Mouse (Mus musculus) liver, adult (tissue): ENCODE results near the gene Rab3ip.

Experiments
- GATA4 ChIP-seq: IDR thresholded peaks from 2 replicates; pipeline ENCODE4 v1.6.1; 2014; ENCODE audit warnings: mild to moderate bottlenecking, low read length; ENCODE audit not compliant: insufficient replicate concordance

Gene Rab3ip

DNA sequence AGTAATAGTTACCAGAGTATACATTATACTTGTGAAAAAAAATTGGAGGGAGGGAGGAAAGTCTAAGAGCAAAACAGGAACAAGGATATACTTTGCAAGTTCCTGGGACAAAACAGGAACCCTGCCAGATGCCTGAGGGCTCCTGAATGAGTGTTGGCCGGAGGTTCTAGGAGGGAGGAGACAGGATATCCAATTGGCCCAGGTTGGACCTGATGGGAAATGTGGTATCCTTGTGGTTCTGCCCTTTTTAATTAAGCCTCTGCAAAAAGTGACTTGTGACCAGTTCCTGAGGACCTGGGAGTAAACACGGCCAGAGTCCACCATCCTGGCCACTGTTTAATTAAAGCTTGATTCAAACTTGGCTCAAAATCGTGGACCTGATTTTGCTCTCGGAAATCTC lies 18.2 kb upstream of the Rab3ip start:
- no peak for TF ChIP-seq GATA4

DNA sequence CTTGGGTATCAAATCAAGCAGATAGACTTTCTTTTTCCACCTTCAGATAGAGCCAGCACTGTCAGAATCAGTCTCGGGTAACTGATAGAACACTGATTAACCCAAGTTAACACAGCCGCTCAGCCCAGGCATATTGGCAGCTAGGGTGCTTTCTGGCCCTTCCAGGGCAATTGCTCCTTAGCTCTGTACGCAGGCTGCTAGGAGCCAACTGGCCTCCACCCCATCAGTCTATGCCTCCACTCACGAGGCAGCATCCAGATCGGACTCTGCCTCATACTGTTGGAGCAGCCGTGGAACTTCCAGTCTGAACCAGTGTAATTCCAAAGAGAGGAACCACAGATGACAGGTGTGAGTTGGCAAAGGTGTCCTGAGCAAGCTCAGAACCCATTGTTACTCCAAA lies 15.5 kb upstream of the Rab3ip start:
- TF ChIP-seq GATA4 = no peak

DNA sequence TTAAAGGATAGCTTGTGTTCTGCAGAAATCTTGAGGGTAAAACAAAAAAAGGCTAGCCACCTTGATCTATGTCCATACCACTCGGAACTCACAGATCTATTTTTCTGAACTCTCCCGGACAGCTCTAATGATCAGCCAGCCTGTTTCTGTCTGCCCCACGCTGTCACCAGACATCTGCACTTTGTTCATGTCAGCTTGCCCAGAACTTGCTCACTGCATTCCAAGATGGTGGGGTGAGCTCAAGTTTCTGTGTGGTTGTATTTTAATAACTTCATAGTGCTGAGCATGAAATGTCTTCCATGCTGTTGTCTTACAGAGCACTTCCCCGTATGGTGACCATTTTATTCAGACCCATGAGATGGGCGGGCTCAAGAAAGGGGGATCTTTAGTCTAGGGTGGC lies 14.7 kb upstream of the Rab3ip start:
- no peak for TF ChIP-seq GATA4

DNA sequence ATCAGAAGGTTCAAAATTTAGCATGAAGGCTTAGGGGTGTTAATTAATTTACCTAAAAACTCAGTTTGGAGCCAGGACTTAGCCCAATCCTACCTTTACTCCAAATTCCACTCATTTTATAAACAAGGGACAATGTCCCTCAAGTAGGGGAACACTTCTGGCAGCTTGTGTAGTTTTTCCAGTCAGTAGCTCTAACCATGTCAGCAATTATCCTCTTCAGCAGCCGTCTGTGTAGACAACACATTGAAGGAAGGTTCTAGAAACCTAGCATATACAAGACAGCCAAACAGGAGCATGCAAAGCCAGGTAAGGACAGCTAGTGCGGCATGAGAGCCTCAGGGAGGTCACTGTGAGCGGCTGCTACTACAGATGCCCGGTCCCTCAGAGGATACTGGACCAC lies 14.0 kb upstream of the Rab3ip start:
- TF ChIP-seq GATA4 = no peak

DNA sequence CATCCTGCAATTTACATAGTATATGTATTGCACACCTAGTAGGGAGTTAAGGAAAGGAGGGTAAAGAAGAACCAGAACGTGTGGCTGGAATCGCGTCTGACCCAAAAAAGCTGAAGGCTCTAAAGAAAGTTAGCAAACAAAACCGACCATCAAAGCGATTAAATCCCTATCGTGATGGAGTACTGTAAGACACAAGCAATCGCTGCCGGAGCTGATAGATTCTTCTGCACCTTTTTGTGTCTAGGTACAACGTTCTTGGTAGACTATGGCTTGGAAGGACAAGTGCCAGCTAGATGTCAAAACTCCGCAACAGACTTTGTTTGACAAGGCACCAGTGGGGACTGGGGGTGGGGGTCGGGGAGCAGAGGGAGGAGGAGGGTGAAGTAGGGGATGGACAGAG lies 13.5 kb upstream of the Rab3ip start:
- TF ChIP-seq GATA4 = no peak

DNA sequence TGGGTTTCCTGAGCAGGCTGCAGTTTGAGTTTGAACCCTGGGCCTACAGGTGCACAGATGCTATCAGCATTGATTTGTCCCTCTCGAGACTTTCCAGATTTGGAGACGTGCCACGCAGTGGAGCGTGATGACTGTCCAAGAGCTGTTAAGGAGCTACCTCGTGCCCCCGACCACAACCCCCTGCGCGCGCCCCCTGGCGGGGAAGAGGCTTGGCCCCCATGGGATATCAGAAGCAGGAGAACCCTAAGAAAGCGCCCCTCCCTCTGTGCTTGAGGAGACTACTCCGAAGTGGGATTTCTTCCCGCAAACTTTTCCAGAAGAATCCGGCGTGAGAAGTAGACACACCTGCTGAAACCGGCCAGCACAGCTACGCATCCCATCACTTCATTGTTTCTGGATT lies 12.2 kb upstream of the Rab3ip start:
- TF ChIP-seq GATA4 = no peak

DNA sequence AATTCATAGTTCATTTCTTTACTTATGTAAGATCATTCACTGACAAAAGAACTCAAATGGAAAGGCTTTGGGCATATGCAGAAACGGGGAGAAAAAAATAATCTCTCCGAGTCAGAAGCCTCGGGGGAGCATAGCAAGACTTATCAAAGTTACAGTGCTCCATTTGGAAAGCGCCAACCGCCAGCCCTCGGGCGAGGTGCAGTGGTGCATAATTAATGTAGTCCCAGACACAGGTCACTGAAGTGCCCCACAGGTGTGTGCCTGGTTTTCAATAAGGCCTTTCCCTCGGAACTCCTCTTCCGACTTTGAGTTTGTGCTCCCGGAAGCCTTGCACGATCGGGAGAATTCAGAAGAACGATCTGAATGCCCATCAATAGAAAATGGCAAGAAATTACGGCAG lies 11.6 kb upstream of the Rab3ip start:
- no peak for TF ChIP-seq GATA4

DNA sequence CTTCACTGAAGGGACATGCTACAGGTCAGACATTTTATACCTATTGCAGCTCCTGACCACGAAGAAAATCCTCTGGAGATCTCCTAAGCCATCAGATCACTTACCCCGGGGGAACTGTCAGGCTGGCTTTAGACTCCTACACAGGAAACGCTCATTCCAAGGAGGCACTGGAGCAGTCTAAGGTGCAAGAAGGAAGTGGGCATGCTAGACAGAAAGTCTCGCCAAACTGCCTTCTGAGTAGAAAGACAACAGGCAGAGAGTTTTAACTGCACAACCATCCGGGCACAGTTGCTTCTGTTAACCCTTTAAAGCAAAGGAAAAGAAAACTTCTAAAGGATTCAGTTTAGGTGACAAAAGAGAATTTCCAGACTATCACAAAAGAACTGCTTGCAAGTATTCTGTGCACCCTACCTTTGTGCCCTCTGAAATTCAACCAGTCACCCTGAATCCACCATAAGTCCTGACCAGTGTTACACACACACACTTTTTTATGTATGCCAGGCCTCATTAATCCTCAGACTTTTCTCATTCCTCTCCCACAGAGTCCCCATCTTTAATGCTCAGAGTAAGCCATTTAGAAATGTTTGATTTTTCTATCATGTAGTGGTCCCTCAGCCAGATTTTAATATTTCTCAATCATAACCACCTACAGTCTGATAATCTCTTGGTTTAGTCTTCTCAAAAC lies 7.4 kb upstream of the Rab3ip start:
- TF ChIP-seq GATA4 = no peak

DNA sequence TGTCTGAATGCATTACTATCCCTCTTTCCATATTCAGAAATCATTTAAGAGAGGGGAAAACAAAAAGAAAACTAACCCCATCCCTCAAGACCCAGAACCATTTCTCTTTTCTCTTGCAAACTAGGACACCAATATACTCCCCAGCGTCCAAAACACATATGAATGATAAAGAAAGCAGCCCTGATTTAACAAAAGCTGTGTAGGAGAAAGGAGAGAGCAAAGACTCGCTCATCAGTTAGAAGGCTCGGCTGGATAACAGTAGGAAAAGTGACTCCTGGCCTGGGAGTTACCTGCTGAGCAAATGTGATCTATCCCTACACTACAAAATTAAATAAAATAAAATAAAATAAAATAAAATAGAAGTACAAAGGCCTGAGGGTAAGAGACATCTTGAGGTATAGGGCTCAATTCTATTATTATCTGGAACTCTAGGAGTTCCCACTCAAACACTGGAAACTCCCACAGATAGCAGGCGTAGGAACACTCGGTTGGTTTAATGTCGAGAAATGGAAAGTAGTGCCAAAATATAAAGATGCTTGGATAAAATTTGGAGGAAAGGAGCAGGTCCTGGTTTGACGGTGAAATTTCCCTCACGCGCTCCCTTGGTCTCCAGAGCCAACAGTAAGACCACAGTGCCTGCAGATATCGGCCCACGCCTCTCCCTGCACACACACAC lies 6.1 kb upstream of the Rab3ip start:
- TF ChIP-seq GATA4 = no peak

DNA sequence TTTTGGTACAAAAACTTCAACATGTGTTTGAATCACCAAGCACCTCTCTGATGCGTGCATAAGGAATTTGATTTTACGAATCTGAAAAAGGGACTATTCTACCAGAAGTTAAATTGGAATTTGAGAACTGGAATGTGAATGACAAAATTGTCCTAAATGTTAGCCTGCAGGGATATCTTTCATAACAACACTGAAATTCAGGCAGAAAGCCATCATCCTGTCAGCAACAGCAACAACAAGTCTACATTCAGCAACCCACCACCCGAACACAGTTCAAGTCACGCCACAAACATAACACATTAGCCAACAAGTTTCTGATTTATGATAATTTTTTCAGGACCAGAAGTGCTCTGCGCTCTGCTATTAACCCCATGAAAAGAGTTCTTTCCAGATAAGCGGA lies 4.6 kb upstream of the Rab3ip start:
- no peak for TF ChIP-seq GATA4

DNA sequence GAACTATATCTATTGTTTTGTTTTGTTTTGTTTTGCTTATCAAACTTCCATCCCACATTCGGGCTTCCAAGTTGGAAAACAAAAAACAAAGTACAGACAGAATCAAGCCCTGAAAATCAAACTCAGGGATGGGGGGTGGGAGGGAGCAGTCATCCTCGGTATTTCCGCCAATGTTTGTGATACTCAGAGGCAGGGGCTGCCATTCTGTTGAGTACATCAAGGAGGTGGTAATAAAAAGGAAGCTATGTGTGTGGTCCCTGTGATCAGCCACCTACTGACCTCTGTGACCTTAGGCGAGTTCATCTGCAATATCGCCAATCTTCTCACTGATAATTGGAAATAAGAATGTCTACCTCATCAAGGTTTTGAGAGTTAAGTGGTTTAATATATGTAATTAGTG lies 317 bp upstream of the Rab3ip start:
- no peak for TF ChIP-seq GATA4

DNA sequence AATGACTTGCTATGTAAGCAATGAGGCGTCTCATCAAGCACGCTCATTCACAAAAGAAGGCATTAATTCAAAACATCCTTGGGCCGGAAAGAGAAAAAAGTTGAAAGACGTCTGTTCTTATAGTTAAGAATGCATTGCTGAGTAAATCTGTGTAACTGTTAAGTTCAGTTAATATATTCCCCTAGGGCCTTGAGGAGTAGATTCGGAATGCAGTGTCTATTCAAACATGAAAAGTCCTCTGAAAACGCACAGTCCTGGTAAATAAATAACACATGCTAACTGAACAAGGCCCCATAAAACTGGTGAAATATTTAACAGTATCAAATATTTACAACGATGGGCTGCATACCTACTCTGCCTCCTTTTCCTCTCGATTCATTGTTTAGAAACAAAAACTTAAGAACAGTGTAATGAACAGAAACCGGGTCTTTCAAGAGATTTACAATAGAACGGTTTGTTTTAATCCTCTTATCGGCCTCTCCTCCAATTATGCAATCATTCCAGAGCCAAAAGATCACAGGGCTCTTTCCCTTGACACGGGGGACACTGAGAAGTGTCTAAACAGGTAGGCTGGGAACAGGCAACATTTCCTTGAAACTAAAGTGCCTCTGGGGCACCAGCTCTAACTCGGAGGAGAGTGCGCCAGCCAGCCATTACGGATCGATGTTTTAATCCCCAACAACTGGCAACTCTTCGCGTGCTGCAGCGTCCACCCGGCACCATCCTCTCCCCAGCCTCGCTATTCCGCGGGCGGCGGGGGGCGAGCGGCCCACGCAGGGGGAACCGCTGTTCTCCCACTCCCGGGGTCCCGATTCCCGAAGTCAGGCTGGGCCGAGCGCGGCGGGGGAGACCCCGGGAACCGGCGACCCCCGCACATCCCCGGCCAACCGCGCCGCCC lies 1.2 kb downstream of the Rab3ip start:
- TF ChIP-seq GATA4 = no peak

DNA sequence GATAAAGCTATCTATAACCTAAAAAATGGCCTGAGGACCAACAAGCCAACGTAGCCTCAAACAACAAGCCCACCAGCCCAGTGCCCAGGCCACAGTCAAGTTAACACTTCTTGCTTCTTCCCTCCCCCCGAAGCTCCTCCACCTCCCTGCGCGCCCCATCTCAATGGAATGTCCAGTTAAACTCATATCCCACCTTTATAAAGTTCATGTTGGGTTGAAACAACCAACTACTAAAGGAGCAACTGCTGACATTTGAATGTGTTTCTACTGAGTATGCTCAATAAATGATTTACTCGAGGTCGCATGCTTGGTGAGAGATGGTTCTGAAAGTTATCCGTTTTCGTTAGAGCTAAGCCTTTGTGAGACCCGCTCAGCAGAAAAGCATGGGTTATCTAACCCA lies 2.2 kb downstream of the Rab3ip start:
- TF ChIP-seq GATA4 = no peak

DNA sequence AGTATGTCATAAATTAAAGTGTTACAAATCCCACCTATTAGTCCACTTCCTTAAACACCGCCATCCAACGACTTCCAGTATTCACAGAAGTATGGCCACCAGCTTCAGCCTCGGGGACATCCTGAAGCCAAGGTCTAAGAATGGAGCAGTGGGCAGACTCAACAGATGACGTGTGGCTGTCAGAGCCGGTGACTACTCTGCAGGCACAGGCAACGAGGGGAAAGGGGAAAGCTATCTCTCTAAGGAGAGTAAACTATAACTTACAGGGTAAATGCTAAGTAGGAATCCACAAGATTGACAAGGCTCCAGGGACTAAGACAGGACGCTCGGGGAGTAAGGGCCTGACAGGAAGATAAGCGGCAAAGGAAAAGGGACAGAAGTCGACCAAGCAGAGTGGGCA lies 5.6 kb downstream of the Rab3ip start:
- TF ChIP-seq GATA4 = no peak

DNA sequence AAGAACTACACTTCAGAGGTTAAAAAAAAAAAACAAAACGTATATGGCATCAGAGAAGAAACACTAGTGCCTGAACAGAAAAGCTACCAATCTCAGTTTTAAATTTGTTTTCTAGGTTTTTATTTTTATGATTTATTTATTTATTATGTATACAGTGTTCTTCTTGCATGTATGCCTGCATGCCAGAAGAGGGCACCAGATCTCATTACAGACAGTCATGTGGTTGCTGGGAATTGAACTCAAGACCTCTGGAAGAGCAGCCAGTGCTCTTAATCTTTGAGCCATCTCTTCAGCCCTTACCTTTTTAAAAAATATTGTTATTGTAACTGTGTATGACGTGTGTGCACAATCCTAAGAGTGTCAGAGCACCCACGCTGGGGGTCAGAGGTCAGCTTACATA lies 6.4 kb downstream of the Rab3ip start:
- no peak for TF ChIP-seq GATA4

DNA sequence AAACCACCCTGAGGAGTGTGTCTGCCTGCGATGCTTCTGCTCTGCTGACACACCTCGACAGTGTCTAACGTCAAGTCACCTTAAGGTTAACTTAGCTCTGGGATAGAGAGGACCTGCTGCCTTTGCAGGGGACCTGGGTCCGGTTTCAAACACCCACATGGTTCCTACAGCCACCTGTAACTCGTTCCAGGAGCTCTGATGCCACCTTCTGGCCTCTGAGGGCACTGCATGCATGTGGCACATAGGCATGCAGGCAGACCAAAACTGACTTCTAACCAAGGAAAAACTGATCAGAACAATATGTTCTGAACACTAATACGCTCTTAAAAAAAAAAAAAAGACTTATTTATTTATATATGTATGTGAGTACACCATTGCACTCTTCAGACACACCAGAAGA lies 7.5 kb downstream of the Rab3ip start:
- TF ChIP-seq GATA4 = no peak
